Mouse (Mus musculus) MEL-GATA-1-ER (cell line): ENCODE measurements around the gene Fam126a.
"Not testable (repeated sequence)": the region's sequence is repeated elsewhere in the genome, so short reads cannot be mapped to it uniquely, and the experiment has no call there.

ENCODE experiments used
- DNase-seq: peaks from one replicate; pipeline ENCODE4 v3.0.0-alpha.2; 2012; ENCODE audit warnings: low read depth; ENCODE audit errors: extremely low read depth

Gene Fam126a

GRCm38 (mm10) chr5:23900190-23900589, 130.3 kb downstream of the Fam126a start:
- DNase-seq: no peak

GRCm38 (mm10) chr5:23893864-23894771, 136.4 kb downstream of the Fam126a start:
- DNase-seq: peak; percentile 84

- no peak for DNase-seq
These were observed 137.2 kb downstream of the Fam126a start for GRCm38 (mm10) chr5:23893156-23893863.

GRCm38 (mm10) chr5:23890734-23891133, 139.8 kb downstream of the Fam126a start:
- DNase-seq: peak; percentile 55

- DNase-seq: no peak
These were observed 141.0 kb downstream of the Fam126a start for GRCm38 (mm10) chr5:23889461-23889860.

GRCm38 (mm10) chr5:23887111-23887510, 143.4 kb downstream of the Fam126a start:
- DNase-seq: no peak

- DNase-seq: no peak
These were observed 156.0 kb downstream of the Fam126a start for GRCm38 (mm10) chr5:23874457-23874856.

GRCm38 (mm10) chr5:23872586-23872985, 157.9 kb downstream of the Fam126a start:
- DNase-seq: no peak

GRCm38 (mm10) chr5:23871323-23871722, 159.2 kb downstream of the Fam126a start:
- not testable (repeated sequence) for DNase-seq

- no peak for DNase-seq
These were observed 164.5 kb downstream of the Fam126a start for GRCm38 (mm10) chr5:23865941-23866340.
